Mouse (Mus musculus): ENCODE measurements around the gene Dhrs3.

Gene Dhrs3

DNA sequence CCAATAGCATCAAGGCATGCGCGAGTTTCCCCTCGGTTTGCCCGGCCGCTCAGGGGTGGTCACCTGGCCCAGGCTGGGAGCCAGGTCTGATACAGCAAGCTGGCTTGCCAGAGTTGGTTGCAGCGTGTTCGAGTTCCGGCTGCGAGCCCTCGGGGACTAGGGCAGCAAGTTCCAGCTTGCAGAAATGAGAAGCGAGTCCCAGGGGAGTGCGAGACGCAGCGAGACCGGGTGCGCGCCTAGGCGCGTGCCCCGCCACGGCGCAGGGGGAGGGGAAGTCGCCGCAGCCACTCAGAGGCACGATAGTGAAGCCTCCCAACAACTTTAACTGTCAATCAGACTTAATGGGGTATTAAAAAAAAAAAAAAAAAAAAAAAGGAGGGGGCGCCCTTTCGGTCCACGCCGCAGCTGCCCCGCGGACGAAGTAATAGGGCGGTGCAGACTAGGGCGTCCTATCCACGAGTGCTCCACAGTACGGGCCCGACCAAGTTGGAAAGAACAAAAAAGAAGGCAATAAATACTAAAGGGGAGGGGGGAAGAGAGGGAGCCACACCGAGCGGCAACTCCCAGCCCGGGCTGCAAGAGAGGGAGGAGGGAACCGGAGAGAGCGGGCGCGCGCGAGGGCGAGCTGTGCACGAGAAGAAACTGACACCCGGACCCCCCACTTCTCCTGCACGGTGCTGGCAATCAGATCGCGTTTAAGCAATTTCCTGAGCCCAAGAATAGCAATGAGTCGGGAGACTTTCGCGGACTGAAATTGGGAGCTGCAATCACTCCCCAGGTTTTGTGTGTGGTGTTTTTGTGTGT is at the start of gene Dhrs3:
Gene Dhrs3, plus strand, starts transcription at position 695 of the 804 bp plus-strand sequence.
- peak; percentile 68 for DNase-seq (ENCODE audit: low read depth, low spot score)

DNA sequence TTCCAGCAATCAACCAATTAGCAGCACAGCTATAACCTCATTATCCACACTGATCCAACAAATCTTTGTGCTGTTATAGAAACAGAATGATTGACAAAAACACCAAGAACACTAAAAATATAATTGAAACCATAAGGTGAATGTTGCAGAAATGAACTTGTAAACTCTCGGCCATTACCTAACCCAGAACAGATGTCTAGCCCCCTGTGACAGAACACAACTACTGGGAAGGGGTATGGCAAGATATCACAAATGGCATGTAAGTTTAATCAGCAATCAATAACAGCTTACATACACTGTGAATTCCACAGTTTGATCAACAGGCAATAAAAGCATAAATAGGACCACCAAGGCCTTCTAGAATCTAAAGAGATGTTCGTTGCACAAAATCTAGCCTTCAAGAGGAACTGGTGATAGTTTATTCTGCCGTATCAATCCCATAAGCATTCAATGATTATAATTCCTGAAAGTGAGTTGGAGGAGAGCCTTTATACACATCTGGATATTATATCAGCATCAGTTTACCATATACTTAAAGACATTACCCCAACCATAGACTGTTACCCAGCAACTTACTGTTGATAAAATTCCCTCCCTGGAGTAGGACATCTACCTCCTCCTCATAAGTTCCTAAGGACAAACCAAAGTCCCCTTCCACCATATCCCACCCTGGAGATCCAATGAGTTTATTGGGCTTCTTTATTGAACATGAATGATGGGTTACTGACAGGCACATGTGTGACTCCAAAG is 30.7 kb upstream of the Dhrs3 start:
- DNase-seq (ENCODE audit: low read depth, low spot score) = no peak

DNA sequence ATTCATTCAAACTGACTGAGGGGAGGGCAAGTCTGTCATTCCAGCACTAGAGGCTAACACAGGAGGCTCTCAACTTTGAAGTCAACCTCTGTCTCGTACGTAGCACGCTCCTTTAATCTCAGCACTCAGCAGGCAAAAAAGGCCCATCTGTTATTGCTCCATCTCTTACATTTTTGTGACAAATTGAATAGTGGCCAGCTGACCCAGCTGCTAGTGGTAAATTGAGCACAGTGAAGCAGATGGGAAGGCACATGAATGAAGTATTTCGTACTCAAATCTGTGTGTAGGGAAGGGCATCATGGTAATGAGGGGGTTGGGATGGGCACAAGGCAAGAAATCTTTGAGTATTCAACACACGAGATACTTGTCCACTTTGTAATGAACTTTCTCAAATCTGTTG is 24.7 kb upstream of the Dhrs3 start:
- DNase-seq (ENCODE audit: low read depth, low spot score) = no peak

DNA sequence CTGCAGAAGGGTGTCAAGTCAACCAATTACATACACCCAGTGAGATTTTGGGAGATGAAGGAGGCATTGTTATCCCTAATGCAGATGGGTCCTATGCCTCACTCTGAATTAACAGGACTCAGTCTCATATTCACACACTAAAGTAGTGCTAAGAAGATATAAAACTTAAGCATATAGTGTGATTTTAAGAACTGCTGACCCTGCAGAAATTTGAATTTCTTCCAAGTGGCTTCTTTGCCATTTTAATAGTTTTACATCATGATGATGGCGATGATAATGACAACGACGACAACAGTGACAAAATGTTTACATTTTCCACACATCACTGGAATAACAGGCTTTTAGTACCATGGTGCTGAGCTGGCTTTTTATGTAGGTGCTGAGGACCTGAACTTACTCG is 24.0 kb upstream of the Dhrs3 start:
- DNase-seq (ENCODE audit: low read depth, low spot score) = no peak

DNA sequence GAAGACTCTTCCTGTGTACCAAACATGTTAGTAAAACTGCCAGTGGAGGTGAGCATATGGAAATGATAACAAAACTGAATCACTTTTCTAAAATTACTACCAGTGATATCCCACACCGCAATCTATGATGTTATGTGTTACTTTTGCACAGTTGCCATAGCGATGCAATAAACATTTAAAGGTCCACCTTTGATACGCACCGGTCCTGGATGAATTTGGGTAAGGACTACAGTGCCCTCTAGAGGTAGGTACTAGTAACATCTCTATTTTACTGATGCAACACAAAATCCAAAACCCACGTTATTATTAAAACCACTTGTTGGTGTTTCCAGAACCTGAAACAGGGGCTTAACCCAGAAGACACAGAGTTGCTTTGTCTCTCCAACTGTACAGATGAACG is 19.7 kb upstream of the Dhrs3 start:
- peak; percentile 16 for DNase-seq (ENCODE audit: low read depth, low spot score)

DNA sequence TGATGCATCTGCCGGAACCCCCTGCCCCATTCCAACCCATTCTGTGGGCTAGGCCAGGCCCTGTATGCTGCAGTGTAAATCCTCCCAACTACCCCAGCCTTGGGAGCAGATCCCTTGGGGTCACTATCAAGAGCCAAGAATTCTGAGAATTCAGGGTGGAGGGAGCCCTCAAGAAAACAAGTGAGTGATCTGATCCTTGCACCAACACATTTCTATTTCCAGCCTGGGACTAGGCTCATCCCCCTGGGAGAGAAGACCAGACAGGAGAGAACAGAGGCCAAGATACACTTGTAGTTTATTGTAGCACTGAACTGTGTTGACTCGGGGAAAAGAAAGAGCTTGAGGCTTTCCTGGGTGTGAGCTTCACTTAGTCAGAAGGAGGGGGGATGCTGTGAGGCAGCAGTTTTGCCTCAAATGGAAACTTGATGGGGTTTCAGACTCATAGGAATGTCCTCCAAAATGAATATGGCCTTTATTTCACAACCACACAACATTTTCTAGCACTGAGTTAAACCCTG is 17.0 kb upstream of the Dhrs3 start:
- no peak for DNase-seq (ENCODE audit: low read depth, low spot score)

DNA sequence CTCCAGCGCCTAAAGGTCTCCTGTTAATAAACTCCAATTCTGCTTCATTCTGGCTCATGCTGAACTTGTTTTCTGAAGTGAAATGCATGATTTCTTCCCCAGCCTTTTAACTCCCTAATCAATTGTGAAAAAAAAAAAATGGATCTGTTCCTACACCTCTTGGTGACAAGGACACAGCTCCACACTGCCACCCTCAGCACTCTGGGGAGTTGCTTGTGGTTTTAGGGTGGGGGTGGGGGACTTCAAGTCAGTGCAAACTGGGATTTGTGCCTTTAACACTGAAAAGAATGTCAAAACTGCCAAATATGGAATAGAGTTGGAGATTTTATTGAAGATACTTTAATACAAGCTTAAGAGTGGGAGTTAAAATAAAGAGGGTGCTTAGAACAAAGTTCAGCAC is 13.1 kb upstream of the Dhrs3 start:
- no peak for DNase-seq (ENCODE audit: low read depth, low spot score)

DNA sequence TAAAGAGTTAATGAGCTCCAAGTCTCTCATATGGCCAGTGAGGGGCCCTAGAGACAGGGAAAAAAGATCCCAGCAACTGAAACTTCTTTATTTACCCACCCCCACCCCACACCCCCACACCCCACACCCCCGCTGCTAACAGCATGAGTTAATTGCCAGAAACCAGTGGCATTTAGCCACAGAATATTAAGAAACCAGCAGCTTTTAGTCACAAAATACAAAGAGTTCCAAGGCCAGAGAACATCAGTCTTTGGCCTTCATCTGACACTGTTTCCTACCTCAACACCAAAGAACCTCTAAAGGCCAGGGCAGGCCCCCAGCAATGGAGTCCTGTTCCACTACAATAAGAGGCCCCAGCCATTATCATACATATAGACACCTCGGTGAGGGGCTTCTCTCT is 11.3 kb upstream of the Dhrs3 start:
- DNase-seq (ENCODE audit: low read depth, low spot score) = no peak

DNA sequence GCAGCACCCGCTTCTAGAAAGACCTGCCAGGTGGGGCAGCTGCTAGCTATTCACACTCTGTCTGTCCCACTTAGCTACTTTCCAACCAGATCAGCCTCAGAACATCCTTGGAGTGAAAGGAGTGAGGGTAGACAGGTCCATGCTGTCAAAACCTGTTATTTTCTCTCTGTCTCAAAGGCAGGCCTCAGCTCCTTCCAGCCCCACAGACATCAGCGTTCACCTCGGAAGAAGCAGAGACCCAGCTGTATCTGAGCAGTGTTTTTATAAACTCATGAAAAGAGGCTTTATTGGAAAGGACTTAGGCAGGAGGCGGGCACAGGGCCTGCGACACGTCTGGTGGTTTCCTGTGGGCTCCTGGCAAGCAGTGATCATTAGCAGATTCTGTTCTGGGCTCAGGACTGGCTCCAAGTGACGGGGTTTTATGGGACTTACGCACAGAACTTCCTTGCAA is 9.7 kb upstream of the Dhrs3 start:
- no peak for DNase-seq (ENCODE audit: low read depth, low spot score)

DNA sequence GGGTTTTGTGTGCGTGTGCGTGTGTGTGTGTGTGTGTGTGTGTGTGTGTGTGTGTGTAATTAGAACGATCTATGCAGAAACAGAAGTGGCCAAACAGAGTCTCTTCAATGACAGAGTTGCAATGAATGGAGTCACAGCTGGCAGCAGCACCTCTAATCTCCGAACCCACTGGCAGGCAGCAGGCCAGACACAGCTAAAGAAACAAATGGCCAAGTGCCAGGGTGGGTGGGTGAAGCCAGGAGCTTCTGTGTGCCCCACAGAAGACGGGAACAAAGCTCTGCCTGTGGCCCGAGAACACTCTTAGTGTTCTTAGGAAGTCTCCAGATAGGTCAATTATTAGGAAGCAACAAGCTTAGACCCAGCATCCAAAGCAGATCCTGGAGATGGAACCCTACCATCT is 6.2 kb upstream of the Dhrs3 start:
- DNase-seq (ENCODE audit: low read depth, low spot score) = no peak

DNA sequence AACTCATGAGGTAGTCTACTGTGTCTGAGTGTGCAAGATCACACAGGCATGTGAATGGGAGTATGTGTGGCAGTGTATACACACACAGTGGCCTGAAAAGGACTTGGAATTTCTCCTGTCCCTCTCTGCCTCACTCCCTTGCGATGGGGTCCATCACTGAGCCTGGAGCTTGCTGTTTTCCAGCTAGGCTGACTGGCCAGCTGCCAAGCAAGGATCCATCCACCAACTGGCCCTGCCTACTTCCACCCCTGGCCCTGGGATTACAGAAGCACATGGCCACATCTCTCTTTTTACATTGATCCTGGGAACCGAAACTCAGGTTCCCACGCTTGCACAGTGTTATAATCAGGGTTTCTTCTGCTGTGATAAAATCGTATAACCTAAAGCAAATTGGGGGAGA is 3.9 kb upstream of the Dhrs3 start:
- no peak for DNase-seq (ENCODE audit: low read depth, low spot score)

DNA sequence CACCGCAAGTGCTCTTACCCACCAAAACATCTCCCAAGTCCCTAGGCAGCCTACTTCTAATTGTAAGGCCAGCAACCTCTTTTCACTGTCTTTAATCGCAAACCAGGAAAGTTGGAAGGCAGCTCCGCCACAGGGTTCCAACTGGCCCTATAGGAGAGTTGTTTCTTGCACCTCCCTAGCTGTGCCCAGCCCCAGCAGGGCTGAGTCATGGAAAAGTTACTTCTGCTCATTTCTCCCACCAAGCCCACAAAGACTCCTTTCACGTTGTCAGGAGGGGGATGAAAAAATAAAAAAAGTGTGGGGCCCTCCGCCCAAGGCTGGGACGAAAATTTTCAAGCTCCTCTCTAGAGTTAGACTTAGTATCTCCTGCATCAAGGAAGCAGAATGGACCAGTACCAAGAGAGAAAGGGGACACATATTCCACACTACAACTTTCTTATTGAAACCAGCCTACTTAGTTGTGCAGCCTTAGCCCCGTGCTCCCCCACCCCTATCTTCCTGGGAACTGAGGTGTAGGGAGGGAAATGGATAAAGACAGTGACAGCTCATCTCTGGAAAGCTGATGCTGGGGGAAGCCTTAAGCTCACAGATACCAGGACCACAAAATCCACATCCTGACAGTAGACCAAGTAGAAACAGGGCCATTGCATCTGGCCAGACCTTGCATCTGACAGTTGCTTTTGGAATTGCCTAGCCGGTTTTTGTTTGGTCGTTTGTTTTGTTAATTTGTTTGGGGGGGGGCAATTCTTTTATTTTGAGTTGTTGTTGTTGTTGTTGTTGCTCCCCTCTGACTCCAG is 2.9 kb upstream of the Dhrs3 start:
- DNase-seq (ENCODE audit: low read depth, low spot score) = peak; percentile 13

DNA sequence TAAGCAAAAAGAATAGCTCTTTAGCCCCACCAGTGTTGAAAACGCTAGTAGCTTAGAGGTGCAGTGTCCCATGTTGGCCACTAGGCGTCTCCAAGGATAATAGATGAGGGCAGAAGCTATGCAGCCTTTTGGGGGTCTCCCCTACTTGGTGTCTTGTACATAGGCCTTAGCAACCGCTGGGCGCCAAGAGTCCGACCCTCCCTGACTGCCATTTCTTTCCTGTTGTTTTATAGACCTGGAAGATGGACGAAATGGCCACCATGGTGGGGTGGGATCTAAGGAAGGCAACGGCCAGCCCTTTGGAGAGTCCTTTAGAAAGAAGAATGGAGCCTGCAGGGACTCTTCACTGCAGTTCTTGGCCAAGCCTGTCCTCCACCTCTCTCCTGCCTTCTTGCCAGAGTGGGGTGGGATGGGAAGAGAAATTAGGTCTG is 1.9 kb upstream of the Dhrs3 start:
- DNase-seq (ENCODE audit: low read depth, low spot score) = peak; percentile 73

DNA sequence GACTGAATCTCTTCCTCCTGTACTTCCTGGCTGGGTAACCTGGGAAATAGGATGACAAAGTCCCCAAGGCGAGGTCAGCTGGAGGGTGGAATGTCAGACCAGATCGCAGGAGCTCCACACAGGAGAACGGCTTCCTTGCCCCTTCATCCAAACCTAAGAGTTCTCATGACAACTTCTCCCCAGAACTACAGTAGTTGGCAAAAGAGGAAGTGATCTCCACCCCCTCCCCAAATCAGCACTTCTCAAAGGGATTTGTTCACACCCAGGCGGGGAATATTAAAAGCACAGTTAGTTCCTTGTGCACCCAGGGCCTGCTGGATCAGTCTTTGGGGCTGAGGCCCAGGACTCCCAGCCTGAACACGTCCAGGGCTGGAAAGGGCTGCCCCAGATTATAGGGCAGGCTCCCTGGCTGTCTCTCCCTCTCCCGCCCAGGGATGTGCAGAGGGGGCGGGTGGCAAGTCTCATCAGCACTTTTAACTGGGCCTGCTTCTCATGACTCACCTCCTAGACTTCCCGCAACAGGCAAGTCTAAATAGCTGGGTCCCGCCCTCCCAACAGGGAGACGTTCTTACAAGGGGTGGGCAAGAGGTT is 1.4 kb upstream of the Dhrs3 start:
- DNase-seq (ENCODE audit: low read depth, low spot score) = peak; percentile 79

DNA sequence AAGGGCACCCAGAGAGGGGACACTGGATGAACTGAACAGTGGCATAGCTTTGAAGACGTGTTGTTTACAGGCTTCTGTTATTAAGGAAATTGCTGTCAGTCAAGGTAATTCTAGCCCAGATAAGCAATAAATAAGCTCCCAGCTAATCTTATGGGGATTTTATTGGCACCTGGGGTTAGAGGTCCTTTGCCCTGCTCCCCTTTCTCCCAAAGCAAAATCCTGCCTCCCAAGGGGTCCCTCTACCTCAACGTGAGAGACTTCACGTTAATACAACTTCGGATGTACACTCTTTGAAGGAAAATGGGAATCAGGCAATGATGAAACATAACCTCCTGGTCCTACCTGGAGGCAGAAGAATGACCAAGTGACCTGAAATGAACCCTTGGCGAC is 889 bp upstream of the Dhrs3 start:
- no peak for DNase-seq (ENCODE audit: low read depth, low spot score)

DNA sequence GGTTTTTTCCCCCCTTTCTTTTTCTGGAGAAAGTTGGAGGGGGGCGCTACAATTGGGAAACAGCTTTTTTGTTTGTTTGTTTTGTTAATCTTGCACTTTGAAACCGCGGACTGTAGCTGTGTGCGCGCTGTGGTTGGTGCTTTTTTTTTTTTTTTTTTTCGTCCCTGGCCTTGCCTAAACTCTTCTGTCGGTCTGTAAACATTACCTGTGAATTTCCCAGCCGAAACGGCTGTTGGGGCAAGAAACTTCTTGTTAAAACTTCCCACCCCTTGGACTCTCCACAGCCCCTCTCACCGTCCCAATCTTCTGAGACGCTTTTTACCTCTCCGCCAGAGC is 278 bp downstream of the Dhrs3 start:
- no peak for DNase-seq (ENCODE audit: low read depth, low spot score)

DNA sequence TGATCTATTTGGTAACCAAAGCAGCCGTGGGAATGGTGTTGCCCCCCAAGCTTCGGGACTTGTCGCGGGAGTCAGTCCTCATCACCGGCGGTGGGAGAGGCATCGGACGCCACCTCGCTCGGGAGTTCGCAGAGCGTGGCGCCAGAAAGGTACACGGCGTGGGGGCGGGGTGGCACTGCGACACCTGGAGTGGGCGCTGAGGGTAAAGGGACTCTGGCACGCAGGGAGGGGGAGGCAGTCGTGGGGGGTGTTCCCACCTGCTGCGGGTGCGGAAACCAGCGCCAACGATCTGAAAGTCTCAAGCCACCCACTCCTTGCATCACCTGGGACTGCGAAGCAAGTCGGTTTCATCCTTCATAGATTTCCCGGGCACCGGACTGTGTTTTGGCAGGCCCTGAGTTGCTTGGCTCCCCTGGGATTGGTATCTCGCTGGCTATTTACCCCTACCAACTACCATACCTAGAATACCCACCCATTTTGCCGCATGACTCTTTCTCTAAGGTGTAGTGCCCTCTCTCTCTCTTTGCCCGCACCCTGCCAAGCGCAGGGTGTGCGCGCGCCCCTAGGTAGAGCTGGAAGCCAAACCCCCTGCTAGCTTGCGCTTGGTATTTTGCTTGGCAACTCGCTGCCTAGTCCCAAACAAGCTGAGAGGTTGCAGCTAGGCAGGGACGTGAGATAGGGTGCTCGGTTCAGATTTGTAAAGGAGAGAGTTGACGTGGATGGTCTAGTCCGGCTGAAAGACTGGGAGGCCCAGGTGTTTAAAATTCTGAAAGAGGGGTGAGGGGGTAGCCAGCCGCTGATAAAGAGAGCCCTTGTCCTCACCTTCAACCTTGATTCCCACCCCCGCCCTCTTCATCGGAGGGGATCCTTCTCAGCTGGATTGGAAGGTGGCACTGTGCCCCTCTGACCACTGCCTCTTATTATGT is 1.2 kb downstream of the Dhrs3 start:
- DNase-seq (ENCODE audit: low read depth, low spot score) = peak; percentile 25

DNA sequence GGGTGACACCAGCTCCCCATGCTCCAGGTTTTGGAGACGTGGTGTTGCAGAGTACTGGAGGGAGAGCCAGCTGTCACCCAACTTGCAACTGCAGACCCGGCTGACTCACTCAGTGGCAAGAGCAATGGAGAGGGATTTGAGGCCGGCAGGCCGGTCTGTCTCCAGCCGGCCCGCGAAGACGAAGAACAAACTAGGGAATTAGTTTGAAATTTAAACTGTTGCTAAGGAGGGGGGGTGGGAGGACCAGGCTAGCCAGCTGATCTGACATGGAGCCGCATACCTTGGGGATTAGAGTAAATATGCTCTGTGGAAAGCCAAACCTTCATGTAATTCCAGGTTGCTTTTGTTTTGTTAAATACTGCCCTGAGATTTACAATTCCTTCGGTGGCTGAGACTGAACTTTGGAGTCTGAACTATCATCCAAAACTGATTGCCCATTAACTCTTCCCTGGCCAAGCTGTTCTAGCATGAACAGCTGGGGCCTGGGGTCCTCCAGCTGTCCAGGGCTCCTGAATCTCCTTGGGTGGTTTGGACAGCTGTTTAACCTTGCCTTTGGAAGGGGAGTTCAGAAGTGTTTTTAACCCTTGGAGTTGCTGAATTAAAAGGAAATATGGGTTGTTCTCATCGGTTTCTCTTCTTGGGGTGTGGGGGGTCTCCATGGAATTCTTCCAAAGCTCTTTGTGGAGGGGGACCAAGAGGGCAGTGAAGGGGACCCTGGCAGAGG is 2.0 kb downstream of the Dhrs3 start:
- DNase-seq (ENCODE audit: low read depth, low spot score) = peak; percentile 47

DNA sequence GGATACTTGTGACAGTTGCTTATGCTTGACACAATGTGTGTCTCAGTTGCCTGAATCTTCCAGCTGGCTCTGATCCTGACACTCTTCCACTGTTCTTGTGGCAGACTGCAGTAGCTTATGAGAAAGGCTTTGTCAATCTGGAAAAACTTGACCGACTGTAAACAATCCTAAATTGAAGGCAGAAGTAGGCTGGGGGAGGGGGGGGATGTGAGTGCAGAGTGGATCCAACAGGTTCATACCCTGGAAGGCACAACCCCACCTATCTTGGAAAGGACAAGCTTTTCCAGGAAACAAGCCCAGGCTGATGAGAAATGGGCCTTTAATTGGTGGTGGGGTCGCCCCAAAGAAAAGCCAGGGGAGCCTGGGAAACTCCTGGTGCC is 2.6 kb downstream of the Dhrs3 start:
- DNase-seq (ENCODE audit: low read depth, low spot score) = no peak

DNA sequence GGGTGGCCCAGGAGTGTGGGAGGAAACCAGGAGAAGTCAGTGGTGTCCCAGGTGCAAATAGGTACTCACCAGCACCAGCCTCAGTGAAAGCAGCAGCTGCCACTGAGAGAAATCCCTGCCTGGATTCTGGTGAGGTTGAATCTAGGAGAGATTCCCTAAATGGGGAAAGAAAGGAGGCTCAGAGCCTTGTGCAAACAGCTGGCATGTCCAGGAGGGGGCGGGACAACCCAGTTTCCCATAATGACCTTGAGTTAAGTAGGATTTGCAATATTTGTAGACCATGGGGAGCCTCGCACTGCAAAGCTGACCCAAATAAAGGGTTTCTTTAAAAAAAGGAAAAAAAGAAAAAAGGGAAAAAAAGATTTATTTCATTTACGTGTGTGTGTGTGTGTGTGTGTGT is 3.7 kb downstream of the Dhrs3 start:
- peak; percentile 57 for DNase-seq (ENCODE audit: low read depth, low spot score)

All from 3T3-L1 (cell line).